Mouse (Mus musculus) olfactory bulb, adult 2 months (tissue): ENCODE data around the gene Ppp1r26.

Experiments
- CTCF ChIP-seq: fragments of 200-500 bp; IDR thresholded peaks from 2 replicates; pipeline ENCODE4 v1.5.1; 2012; ENCODE audit warnings: low read depth, mild to moderate bottlenecking, low read length, moderate library complexity; ENCODE audit not compliant: insufficient read depth
- POLR2A ChIP-seq: fragments of 200-500 bp; IDR thresholded peaks from 2 replicates; pipeline ENCODE4 v1.6.1; 2012; ENCODE audit warnings: mild to moderate bottlenecking, low read depth, low read length, moderate library complexity; ENCODE audit not compliant: insufficient read depth

DNA sequence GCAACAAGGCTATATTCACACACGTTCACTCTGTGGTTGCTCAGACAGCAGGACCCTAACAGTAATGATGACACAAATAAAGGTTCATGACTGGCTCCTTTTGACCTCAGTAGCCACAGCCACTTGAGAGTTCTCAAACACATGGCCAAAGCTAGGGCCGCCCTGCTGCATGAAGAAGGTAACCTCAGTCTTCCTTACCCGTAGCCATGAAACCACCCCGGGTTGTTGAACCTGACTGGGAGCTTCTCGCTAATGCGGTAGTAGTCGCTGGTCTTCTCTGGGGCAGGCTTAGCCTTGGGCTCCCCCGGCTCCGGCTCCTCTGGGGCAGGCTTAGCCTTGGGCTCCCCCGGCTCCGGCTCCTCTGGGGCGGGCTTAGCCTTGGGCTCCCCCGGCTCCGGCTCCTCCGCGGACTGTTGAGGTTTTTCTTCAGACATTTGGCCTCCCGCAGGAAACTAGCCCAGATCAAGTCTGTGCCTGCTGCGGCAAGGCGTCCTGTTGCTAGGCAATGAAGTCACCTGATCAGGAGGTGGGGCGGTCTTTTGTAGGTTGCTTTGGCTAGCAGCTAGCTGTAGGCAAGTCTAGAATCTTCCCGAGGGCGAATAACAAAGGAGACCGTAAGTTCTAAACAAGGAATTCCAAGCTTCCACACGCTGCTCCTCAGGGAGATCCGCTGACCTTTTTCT, 19.4 kb downstream of the Ppp1r26 start, which contains the start of gene 1700007K13Rik:
- no peak for TF ChIP-seq POLR2A
- no peak for TF ChIP-seq CTCF
